Mouse (Mus musculus) limb, embryonic 13.5 days (tissue): ENCODE results near the gene Ftsj1. TPM values are rescaled to one million over a fixed set of nuclear protein-coding genes. Genes with fewer than 3 reads are reported as not detected.

Experiments used
- ATAC-seq: fragments of 200-750 bp; cut with Nextera tagmentation; 2 replicates; pipeline ENCODE4 v1.8.0; 2017; ENCODE audit warnings: low read depth, moderate number of reproducible peaks, moderate TSS enrichment; ENCODE audit not compliant: low FRiP score
- H3K27ac ChIP-seq: fragments of 300-500 bp; sonication (generic); 2 replicates; pipeline ENCODE4 v1.5.1; 2015; ENCODE audit warnings: inconsistent platforms, mild to moderate bottlenecking, moderate library complexity
- H3K27me3 ChIP-seq: fragments of 300-500 bp; sonication (generic); 2 replicates; pipeline ENCODE4 v1.6.1; 2015; ENCODE audit warnings: mild to moderate bottlenecking, inconsistent platforms
- H3K36me3 ChIP-seq: fragments of 300-500 bp; sonication (generic); 2 replicates; pipeline ENCODE4 v1.6.1; 2015; ENCODE audit warnings: inconsistent platforms, mild to moderate bottlenecking, moderate library complexity
- H3K4me1 ChIP-seq: fragments of 300-500 bp; sonication (generic); 2 replicates; pipeline ENCODE4 v1.6.1; 2015; ENCODE audit warnings: inconsistent platforms
- H3K4me2 ChIP-seq: fragments of 300-500 bp; sonication (generic); replicated peaks from 2 replicates; pipeline ENCODE4 v1.6.1; 2015; ENCODE audit warnings: inconsistent platforms, mild to moderate bottlenecking, moderate library complexity
- H3K4me3 ChIP-seq: fragments of 300-500 bp; sonication (generic); 2 replicates; pipeline ENCODE4 v1.5.1; 2015; ENCODE audit warnings: moderate library complexity, mild to moderate bottlenecking, inconsistent platforms
- H3K9ac ChIP-seq: fragments of 300-500 bp; sonication (generic); 2 replicates; pipeline ENCODE4 v1.6.1; 2015; ENCODE audit warnings: mild to moderate bottlenecking, inconsistent platforms
- H3K9me3 ChIP-seq: fragments of 300-500 bp; sonication (generic); 2 replicates; pipeline ENCODE4 v1.6.1; 2016; ENCODE audit warnings: inconsistent platforms
- WGBS: fragments of 180-500 bp; shearing (Covaris S2); methylation state at CpG from one replicate; pipeline ENCODE4 v1.1.7; 2015; 5-methylcytosine and 5-hydroxymethylcytosine counted together
- polyA plus RNA-seq: library from polyadenylated mRNA; unstranded; fragments of >200 nt; fragmentation: Nextera tagmentation; extraction: Ambion mirVana; gene quantifications from 2 replicates; pipeline ENCODE4 v1.2.1, GENCODE M21; 2015

Ftsj1 gene
- polyA plus RNA-seq, 1 experiment from 2014 or later = 49.0 TPM

DNA sequence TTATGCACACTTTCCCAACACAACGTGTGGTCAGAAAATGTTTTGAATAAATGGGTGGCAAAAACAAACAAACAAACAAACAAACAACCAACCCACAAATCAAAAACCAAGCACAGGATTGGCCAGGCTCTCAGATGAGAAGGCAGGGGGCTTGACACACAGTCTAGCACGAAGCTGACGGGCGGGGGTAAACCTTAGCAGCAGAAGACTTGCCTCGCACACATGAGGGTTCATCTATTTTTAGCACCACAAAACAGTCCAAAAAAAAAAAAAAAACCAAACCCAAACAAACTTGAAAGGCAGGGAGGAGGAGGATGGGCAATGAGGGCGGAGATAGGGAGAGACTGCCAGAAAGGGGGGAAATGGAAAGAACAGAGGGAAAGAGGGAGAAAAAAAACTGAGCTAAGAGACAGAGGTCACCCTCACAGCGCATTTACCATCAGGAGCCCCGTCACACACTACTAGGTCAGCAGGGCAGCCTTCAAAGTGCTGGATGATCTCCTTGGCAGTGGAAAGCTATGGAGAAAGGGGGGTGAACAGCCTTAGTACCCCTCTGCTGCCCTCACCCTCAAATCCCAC is 3.6 kb downstream of the Ftsj1 start:
- Histone ChIP-seq H3K4me1 (peaks cover 6% of the 10 kb centered on the region; the same call in 1 of the 2 replicates), H3K4me2 (no peak overlapping the region), H3K27me3 (no peaks in the 10 kb centered on the region), H3K36me3 (peaks cover 12% of the 10 kb centered on the region; the same call in 1 of the 2 replicates), H3K9me3 (no peaks in the 10 kb centered on the region; the same call in 1 of the 2 replicates), H3K9ac (no peak overlapping the region), H3K27ac (no peak overlapping the region), H3K4me3 (no peak overlapping the region)
- 84% methylated on average over 7 of the region's 8 CpGs for WGBS
- no peak for ATAC-seq

DNA sequence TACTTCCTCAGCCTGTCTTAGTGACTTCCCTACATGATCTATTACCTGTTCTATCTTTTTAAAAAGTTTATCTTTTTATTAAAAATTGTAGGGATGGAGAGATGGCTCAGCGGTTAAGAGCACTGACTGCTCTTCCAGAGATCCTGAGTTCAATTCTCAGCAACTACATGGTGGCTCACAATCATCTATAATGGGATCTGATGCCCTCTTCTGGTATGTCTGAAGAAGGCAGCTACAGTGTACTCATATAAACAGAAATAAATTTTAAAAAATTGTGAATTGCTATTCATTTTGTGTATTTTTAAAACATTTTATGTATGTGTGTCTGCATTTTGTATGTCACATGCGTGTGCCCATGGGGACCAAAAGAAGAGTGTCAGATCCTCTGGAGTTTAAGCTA is 4.5 kb downstream of the Ftsj1 start:
- no peak overlapping the region for H3K4me3 ChIP-seq
- 89% methylated on average over 2 of the region's 2 CpGs for whole genome bisulfite sequencing
- H3K4me2 ChIP-seq = no peak overlapping the region
- H3K9me3 ChIP-seq = no peaks in the 10 kb centered on the region; the same call in 1 of the 2 replicates
- no peaks in the 10 kb centered on the region for H3K27me3 ChIP-seq
- peaks cover 6% of the 10 kb centered on the region; the same call in 1 of the 2 replicates for H3K4me1 ChIP-seq
- H3K9ac ChIP-seq = no peak overlapping the region
- no peak overlapping the region for H3K27ac ChIP-seq
- no peak for ATAC-seq
- H3K36me3 ChIP-seq = peaks cover 20% of the 10 kb centered on the region; the same call in 1 of the 2 replicates

GRCm38 (mm10) chrX:8238804-8239395 is 13.3 kb downstream of the Ftsj1 start:
- no peak overlapping the region for H3K27ac ChIP-seq
- no peak for ATAC-seq
- H3K9me3 ChIP-seq = no peaks in the 10 kb centered on the region
- H3K9ac ChIP-seq = no peak overlapping the region
- H3K4me3 ChIP-seq = no peak overlapping the region
- no peaks in the 10 kb centered on the region for H3K27me3 ChIP-seq
- WGBS = 75% methylated on average over 13 of the region's 13 CpGs
- H3K4me2 ChIP-seq = no peak overlapping the region
- H3K4me1 ChIP-seq = no peaks in the 10 kb centered on the region
- H3K36me3 ChIP-seq = peaks cover 20% of the 10 kb centered on the region

GRCm38 (mm10) chrX:8236704-8237103 is 15.5 kb downstream of the Ftsj1 start:
- H3K4me1 ChIP-seq = no peaks in the 10 kb centered on the region
- H3K27me3 ChIP-seq = no peaks in the 10 kb centered on the region
- no peak for ATAC-seq
- H3K36me3 ChIP-seq = peaks cover 9% of the 10 kb centered on the region
- no peak overlapping the region for H3K4me2 ChIP-seq
- WGBS = 59% methylated on average over 2 of the region's 2 CpGs
- no peak overlapping the region for H3K4me3 ChIP-seq
- no peaks in the 10 kb centered on the region for H3K9me3 ChIP-seq
- no peak overlapping the region for H3K27ac ChIP-seq
- no peak overlapping the region for H3K9ac ChIP-seq

GRCm38 (mm10) chrX:8233602-8234001 is 18.6 kb downstream of the Ftsj1 start:
- no peak overlapping the region for H3K4me2 ChIP-seq
- no peak for ATAC-seq
- no peaks in the 10 kb centered on the region for H3K4me1 ChIP-seq
- no peak overlapping the region for H3K4me3 ChIP-seq
- H3K27me3 ChIP-seq = no peaks in the 10 kb centered on the region
- H3K27ac ChIP-seq = no peak overlapping the region
- no peaks in the 10 kb centered on the region for H3K36me3 ChIP-seq
- no peaks in the 10 kb centered on the region for H3K9me3 ChIP-seq
- no peak overlapping the region for H3K9ac ChIP-seq
- WGBS = 84% methylated on average over 3 of the region's 3 CpGs

DNA sequence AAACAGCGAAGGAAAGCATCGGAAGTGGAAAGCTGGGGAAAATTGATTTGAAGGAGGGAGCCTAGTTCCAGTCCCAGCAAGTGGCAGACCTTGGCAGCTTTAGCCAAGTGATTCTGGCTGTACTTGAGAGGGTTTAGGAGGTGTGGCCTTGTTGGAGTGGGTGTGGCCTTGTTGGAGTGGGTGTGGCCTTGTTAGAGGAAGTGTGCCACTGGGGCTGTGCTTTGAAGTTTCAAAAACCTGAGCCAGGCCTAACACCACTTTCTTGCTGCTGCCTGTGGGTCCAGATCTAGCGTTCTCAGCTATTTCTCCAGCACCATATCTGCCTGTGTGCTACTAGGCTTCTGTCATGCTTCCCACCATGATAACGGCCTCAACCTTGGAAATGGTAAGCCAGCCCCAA is 21.9 kb downstream of the Ftsj1 start:
- Histone ChIP-seq H3K4me1 (no peaks in the 10 kb centered on the region), H3K36me3 (no peaks in the 10 kb centered on the region), H3K9me3 (no peaks in the 10 kb centered on the region), H3K9ac (no peak overlapping the region), H3K4me3 (no peak overlapping the region), H3K4me2 (no peak overlapping the region), H3K27me3 (no peaks in the 10 kb centered on the region), H3K27ac (no peak overlapping the region)
- no peak for ATAC-seq
- 78% methylated on average over 4 of the region's 4 CpGs for WGBS

GRCm38 (mm10) chrX:8223473-8223872 is 28.7 kb downstream of the Ftsj1 start:
- no peaks in the 10 kb centered on the region for H3K36me3 ChIP-seq
- no peak overlapping the region for H3K4me2 ChIP-seq
- no peaks in the 10 kb centered on the region for H3K27me3 ChIP-seq
- ATAC-seq = no peak
- WGBS = 89% methylated on average over 7 of the region's 7 CpGs
- H3K4me1 ChIP-seq = no peaks in the 10 kb centered on the region
- no peak overlapping the region for H3K4me3 ChIP-seq
- H3K9me3 ChIP-seq = no peaks in the 10 kb centered on the region
- H3K9ac ChIP-seq = no peak overlapping the region
- no peak overlapping the region for H3K27ac ChIP-seq

DNA sequence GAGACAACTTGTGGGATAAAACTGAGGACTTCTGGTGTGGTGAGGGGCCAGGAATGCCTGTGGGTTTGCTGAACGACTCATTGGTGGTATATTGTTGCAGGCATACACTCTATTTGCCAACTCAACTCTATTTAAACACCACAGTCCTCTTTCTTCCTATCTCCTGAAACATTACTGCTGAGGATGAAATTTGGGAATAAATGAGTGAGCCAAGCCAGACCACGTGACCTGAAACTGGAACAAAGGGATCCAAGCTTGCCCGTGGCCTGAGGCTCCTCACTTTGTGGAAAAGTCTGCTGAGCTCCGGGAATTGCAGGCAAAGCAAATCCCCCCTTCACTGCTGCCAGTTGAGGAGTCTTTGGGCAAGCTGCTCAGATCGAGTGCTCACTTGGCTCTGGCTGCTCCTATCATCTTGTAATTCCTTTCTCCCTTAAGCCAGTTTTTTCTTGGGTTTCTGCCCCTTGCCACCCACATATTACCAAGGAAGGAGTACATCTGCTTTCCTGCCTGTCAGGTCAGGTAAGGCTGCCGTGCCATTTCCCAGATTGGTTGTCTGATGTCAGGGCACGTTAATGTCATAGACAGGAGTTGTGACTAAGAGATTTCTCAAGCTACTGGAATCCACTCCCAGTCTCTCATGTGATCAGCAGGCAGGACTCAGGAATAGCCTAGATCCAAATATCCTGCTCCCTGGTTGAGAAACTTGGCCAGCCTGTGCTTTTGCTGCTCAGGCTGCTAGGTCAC is 29.4 kb downstream of the Ftsj1 start:
- 63% methylated on average over 7 of the region's 7 CpGs for WGBS
- Histone ChIP-seq H3K4me2 (no peak overlapping the region), H3K36me3 (no peaks in the 10 kb centered on the region), H3K27ac (no peak overlapping the region), H3K9ac (no peak overlapping the region), H3K4me1 (no peaks in the 10 kb centered on the region), H3K4me3 (no peak overlapping the region), H3K27me3 (no peaks in the 10 kb centered on the region), H3K9me3 (no peaks in the 10 kb centered on the region)
- ATAC-seq = no peak

GRCm38 (mm10) chrX:8222296-8222677 is 29.9 kb downstream of the Ftsj1 start:
- 71% methylated on average over 3 of the region's 3 CpGs for WGBS

DNA sequence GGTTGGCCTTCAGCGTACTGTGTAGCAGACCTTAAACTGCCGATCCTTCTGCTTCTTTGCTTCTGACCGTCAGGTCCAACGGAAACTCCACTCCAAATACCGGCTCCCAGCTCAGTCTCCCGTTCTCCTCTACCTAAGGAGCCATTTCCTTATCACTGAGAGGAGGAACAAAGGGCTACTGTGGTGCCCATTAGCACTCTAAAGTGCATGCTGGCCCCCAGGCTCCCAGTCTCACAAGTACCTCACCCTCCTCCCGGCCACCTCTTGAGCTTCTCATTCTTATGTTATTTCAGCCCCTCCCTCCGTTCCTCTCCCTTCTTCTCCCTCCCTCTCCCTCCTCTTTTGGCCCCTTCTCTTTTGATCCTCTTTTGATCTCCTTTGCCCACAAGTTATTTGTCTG is 32.6 kb downstream of the Ftsj1 start:
- Histone ChIP-seq H3K9ac (no peak overlapping the region), H3K27ac (no peak overlapping the region), H3K9me3 (no peaks in the 10 kb centered on the region; the same call in 1 of the 2 replicates), H3K4me3 (no peak overlapping the region), H3K36me3 (no peaks in the 10 kb centered on the region), H3K27me3 (no peaks in the 10 kb centered on the region), H3K4me1 (no peaks in the 10 kb centered on the region), H3K4me2 (no peak overlapping the region)
- 26% methylated on average over 8 of the region's 8 CpGs for WGBS
- no peak for ATAC-seq

More at GRCm38 (mm10) chrX:8222296-8222677, 29.9 kb downstream of the Ftsj1 start:
- no peaks in the 10 kb centered on the region for H3K4me1 ChIP-seq
- no peak overlapping the region for H3K9ac ChIP-seq
- H3K4me3 ChIP-seq = no peak overlapping the region
- no peaks in the 10 kb centered on the region; the same call in 1 of the 2 replicates for H3K9me3 ChIP-seq
- H3K27ac ChIP-seq = no peak overlapping the region
- no peaks in the 10 kb centered on the region for H3K36me3 ChIP-seq
- H3K4me2 ChIP-seq = no peak overlapping the region
- H3K27me3 ChIP-seq = no peaks in the 10 kb centered on the region
- ATAC-seq = no peak

- no peak overlapping the region for H3K9ac ChIP-seq
- no peak overlapping the region for H3K27ac ChIP-seq
- no peaks in the 10 kb centered on the region; the same call in 1 of the 2 replicates for H3K9me3 ChIP-seq
- H3K4me1 ChIP-seq = no peaks in the 10 kb centered on the region
- H3K36me3 ChIP-seq = no peaks in the 10 kb centered on the region
- no peaks in the 10 kb centered on the region for H3K27me3 ChIP-seq
- no peak overlapping the region for H3K4me3 ChIP-seq
- no peak overlapping the region for H3K4me2 ChIP-seq
- no peak for ATAC-seq
- WGBS = 67% methylated on average over 2 of the region's 2 CpGs
These were observed 34.1 kb downstream of the Ftsj1 start for GRCm38 (mm10) chrX:8218114-8218513.

DNA sequence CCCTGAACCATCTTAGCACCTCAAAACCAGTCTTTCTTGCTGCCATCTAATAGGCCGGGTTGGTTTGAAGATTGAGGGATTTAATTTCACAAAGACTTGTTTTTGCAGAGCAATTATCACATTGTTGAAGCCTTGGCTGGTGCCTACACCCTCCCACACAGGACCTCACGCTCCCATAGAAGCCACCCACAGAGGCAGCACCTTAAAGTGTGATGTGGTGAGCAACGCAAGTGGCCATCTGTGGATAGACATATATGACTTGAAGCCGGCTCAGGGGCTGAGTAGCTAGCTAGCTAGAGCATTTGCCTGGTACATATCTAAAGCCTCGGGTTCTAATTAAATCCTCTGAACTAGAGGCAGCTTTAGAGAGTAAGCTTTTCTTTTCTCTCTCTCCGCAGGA is 34.8 kb downstream of the Ftsj1 start:
- ATAC-seq = no peak
- 41% methylated on average over 6 of the region's 6 CpGs for WGBS

More for the DNA sequence above, 34.8 kb downstream of the Ftsj1 start:
- no peak overlapping the region for H3K9ac ChIP-seq
- no peak overlapping the region for H3K27ac ChIP-seq
- H3K4me3 ChIP-seq = no peak overlapping the region
- no peaks in the 10 kb centered on the region for H3K27me3 ChIP-seq
- no peaks in the 10 kb centered on the region for H3K4me1 ChIP-seq
- H3K4me2 ChIP-seq = no peak overlapping the region
- H3K9me3 ChIP-seq = no peaks in the 10 kb centered on the region; the same call in 1 of the 2 replicates
- H3K36me3 ChIP-seq = no peaks in the 10 kb centered on the region
